Mouse (Mus musculus): ENCODE data around the gene Cenpo. TPM values are rescaled to one million over a fixed set of nuclear protein-coding genes. Genes with fewer than 3 reads are reported as not detected.

The Cenpo gene
- polyA plus RNA-seq, 1 experiment from 2014 or later: 4.7 TPM

GRCm38 (mm10) chr12:4150936-4151335, 83.2 kb downstream of the Cenpo start:
- no peaks in the 10 kb centered on the region for H3K9me3 ChIP-seq (ENCODE audit: low read length)
- no peaks in the 10 kb centered on the region for H3K27me3 ChIP-seq (ENCODE audit: insufficient read depth, low read length)
- DNase-seq: no peak
- no peak overlapping the region for H3K9ac ChIP-seq (replicated peaks)
- H3K36me3 ChIP-seq (replicated peaks; ENCODE audit: insufficient read depth, low read length): no peaks in the 10 kb centered on the region
- no peak overlapping the region for H3K27ac ChIP-seq (ENCODE audit: low read depth)
- no peak overlapping the region for H3K4me3 ChIP-seq (ENCODE audit: low read depth, low read length)
- no peak for ATAC-seq
- WGBS (ENCODE audit: insufficient replicate concordance): 78% methylated on average over 2 of the region's 2 CpGs
- TF ChIP-seq EP300 (IDR thresholded peaks at IDR 0.05; ENCODE audit: low read depth): no peak
- TF ChIP-seq CTCF (IDR thresholded peaks at IDR 0.05; ENCODE audit: low read depth): no peak
- no peak overlapping the region for H3K4me2 ChIP-seq (ENCODE audit: low read depth, low read length)
- no peaks in the 10 kb centered on the region for H3K4me1 ChIP-seq (ENCODE audit: insufficient read depth)

Other genes with a start within 250 kb of the Cenpo start
- gene Efr3b, start 195.4 kb downstream of the Cenpo start, polyA plus RNA-seq (2015; fragmentation: Nextera tagmentation; extraction: Ambion mirVana): 0.04 and 0.05 TPM in 2 replicates
- 0.40 and 0.59 TPM in 2 replicates for gene Dnajc27, start 151.7 kb downstream of the Cenpo start, polyA plus RNA-seq (2015; fragmentation: Nextera tagmentation; extraction: Ambion mirVana)
- gene Adcy3, start 101.2 kb downstream of the Cenpo start, polyA plus RNA-seq (2015; fragmentation: Nextera tagmentation; extraction: Ambion mirVana): 0.75 and 0.78 TPM in 2 replicates
- gene Ptrhd1, start 267 bp downstream of the Cenpo start, polyA plus RNA-seq (2015; fragmentation: Nextera tagmentation; extraction: Ambion mirVana): 2.7 and 2.8 TPM in 2 replicates
- gene Ncoa1, start 242.9 kb upstream of the Cenpo start, polyA plus RNA-seq (2015; fragmentation: Nextera tagmentation; extraction: Ambion mirVana): 2.2 and 2.5 TPM in 2 replicates